Mouse (Mus musculus) neural tube, embryonic 15.5 days (tissue): Measurements from ENCODE around the gene Fancc. TPM values are rescaled to one million over a fixed set of nuclear protein-coding genes. Genes with fewer than 3 reads are reported as not detected.

Experiments used
- ATAC-seq: fragments of 200-750 bp; cut with Nextera tagmentation; 2 replicates; pipeline ENCODE4 v1.8.0; 2017; ENCODE audit warnings: mild to moderate bottlenecking, moderate TSS enrichment, moderate library complexity; ENCODE audit not compliant: low FRiP score
- H3K27ac ChIP-seq: fragments of 300-500 bp; sonication (generic); replicated peaks from 2 replicates; pipeline ENCODE4 v1.5.1; 2015; ENCODE audit warnings: mild to moderate bottlenecking, inconsistent platforms
- H3K27me3 ChIP-seq: fragments of 300-500 bp; sonication (generic); replicated peaks from 2 replicates; pipeline ENCODE4 v1.6.1; 2015; ENCODE audit warnings: inconsistent platforms
- H3K36me3 ChIP-seq: fragments of 300-500 bp; sonication (generic); 2 replicates; pipeline ENCODE4 v1.6.1; 2015; ENCODE audit warnings: inconsistent platforms
- H3K4me1 ChIP-seq: fragments of 300-500 bp; sonication (generic); 2 replicates; pipeline ENCODE4 v1.6.1; 2015; ENCODE audit warnings: inconsistent platforms
- H3K4me2 ChIP-seq: fragments of 300-500 bp; sonication (generic); 2 replicates; pipeline ENCODE4 v1.6.1; 2015; ENCODE audit warnings: inconsistent platforms, mild to moderate bottlenecking, moderate library complexity
- H3K4me3 ChIP-seq: fragments of 300-500 bp; sonication (generic); replicated peaks from 2 replicates; pipeline ENCODE4 v1.5.1; 2015; ENCODE audit warnings: mild to moderate bottlenecking, inconsistent platforms
- H3K9ac ChIP-seq: fragments of 300-500 bp; sonication (generic); replicated peaks from 2 replicates; pipeline ENCODE4 v1.6.1; 2015; ENCODE audit warnings: mild to moderate bottlenecking, inconsistent platforms
- H3K9me3 ChIP-seq: fragments of 300-500 bp; sonication (generic); replicated peaks from 2 replicates; pipeline ENCODE4 v1.6.1; 2016; ENCODE audit warnings: inconsistent platforms
- WGBS: fragments of 180-500 bp; shearing (Covaris S2); methylation state at CpG from one replicate; pipeline ENCODE4 v1.1.7; 2015; ENCODE audit warnings: mixed read lengths; 5-methylcytosine and 5-hydroxymethylcytosine counted together
- polyA plus RNA-seq: library from polyadenylated mRNA; unstranded; fragments of >200 nt; fragmentation: Nextera tagmentation; extraction: Ambion mirVana; gene quantifications from 2 replicates; pipeline ENCODE4 v1.2.1, GENCODE M21; 2015

Fancc gene
- polyA plus RNA-seq, 1 experiment from 2014 or later, result 12.8 TPM

DNA sequence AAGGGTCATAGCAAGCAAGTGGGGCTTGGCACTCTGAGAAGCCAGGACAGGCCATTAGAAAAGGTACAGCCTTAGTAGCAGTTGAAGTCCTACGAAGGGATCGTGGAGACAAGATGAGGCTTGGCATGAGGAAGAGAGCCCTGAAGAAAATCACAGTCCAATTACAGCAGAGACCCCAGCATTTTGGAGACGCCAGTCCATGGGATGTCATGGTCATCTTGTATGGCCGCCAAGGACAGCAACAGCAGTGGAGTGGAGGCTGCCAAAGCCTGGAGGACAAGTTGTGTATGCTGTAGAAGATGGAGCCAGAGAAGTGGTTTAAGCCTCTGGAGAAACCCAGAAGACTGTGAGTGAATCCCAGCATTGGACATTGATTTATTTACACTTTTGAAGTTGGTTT lies 84.4 kb downstream of the Fancc start:
- no peak overlapping the region for H3K27ac ChIP-seq
- no peak overlapping the region for H3K4me3 ChIP-seq
- 96% methylated on average over 4 of the region's 4 CpGs for WGBS
- ATAC-seq, result no peak
- no peak overlapping the region for H3K4me2 ChIP-seq
- no peaks in the 10 kb centered on the region for H3K4me1 ChIP-seq
- no peak overlapping the region for H3K9ac ChIP-seq
- no peaks in the 10 kb centered on the region for H3K9me3 ChIP-seq
- no peaks in the 10 kb centered on the region for H3K36me3 ChIP-seq
- no peaks in the 10 kb centered on the region for H3K27me3 ChIP-seq

DNA sequence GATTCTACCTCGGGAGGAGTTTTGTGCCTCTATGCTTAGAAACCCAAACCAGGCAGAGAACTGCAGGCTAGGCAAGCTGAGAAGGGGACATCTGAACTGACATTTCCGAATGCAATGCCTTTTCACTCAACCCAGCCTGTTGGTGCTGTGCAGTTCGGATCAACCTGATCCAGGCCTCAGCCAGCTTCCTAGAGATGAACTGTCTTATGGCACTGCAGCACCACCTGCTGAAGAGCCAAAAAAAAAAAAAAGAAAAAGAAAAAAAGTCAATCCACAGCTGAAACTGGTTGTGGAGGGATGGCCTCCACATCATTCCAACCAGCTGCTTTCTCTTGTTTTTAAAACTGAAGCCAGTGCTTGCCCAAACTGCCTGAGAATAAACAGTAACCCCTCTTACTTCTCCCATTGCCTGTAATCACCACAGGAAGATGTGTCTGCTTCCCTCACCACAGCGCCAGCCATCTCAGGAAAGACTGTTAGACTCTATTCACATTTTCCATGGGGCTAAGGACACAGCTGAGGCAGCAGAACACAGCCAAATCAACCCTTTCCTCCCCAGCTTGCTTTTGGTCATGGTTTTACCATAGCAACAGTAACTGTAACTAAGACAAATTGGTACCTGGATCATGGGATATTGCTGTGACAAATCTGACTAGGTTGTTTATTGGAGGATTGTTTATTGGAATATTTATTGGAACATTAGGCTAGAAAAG lies 85.6 kb downstream of the Fancc start:
- no peak overlapping the region for H3K4me2 ChIP-seq
- no peaks in the 10 kb centered on the region for H3K4me1 ChIP-seq
- H3K36me3 ChIP-seq, result no peaks in the 10 kb centered on the region
- WGBS, result 71% methylated on average over 4 of the region's 4 CpGs
- ATAC-seq, result no peak
- no peaks in the 10 kb centered on the region for H3K27me3 ChIP-seq
- no peaks in the 10 kb centered on the region for H3K9me3 ChIP-seq
- 0 out of 2 replicates have a peak overlapping the region, but pooled peaks have one; percentile 1 for H3K27ac ChIP-seq
- no peak overlapping the region for H3K4me3 ChIP-seq
- no peak overlapping the region for H3K9ac ChIP-seq

DNA sequence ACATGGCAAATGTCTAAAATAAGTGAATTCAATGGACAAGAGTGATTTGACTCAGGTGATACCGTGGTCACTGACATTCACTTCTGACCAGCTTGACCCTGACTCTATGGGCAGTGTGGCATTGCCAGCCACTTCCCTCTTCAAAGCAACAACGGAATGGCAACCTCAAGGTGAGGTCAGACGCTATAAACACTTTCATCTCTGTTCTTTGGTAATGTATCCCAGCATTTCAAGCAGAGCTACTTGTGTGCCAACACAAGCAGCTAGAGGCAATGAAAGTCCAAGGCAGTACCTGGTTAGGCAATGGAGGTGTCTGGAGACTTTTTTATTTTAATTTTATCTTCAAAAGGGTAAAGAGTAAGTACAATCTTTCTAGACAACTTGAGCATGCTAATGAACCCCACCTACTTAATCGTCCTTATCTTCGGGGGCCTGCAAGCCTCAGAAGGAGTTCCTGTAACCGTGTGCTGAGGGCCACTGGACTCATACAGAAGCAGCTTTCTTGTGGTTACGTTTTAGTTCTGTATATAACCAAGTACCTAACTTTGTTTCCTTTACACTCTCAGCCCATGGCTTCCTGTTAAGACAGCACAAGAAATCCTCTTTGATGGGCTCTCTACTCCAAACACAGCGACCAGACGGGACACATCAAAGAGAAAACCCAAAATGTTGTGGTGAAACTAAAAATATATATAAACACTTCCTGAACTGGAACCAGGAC lies 86.3 kb downstream of the Fancc start:
- Histone ChIP-seq H3K27me3 (no peaks in the 10 kb centered on the region), H3K36me3 (no peaks in the 10 kb centered on the region), H3K27ac (no peak overlapping the region; the same call in 1 of the 2 replicates), H3K9ac (no peak overlapping the region), H3K4me2 (no peak overlapping the region), H3K4me1 (no peaks in the 10 kb centered on the region), H3K4me3 (no peak overlapping the region), H3K9me3 (no peaks in the 10 kb centered on the region)
- 86% methylated on average over 9 of the region's 9 CpGs for WGBS
- ATAC-seq, result no peak

DNA sequence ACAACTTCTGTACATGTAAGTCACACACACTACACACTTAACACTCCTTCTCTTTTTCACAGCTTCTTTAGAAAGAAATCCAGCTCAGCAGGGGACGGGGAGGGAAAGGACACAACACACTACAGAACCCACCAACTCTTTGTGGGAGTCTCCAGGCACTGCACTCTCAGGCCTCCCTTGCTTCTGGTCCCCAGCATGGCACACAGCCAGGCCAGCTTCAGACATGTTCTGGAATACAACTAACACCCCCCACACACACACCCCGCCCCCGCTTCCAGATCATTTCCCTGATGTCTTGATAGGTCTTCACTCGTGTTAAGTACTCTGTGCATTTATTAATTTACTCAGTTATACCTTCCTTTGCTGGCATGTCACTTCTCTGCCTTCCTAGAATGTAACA lies 91.9 kb downstream of the Fancc start:
- WGBS, result 79% methylated on average over 4 of the region's 4 CpGs
- H3K4me1 ChIP-seq, result no peaks in the 10 kb centered on the region
- H3K4me3 ChIP-seq, result no peak overlapping the region
- H3K27me3 ChIP-seq, result no peaks in the 10 kb centered on the region
- ATAC-seq, result no peak
- no peak overlapping the region for H3K4me2 ChIP-seq
- H3K9ac ChIP-seq, result no peak overlapping the region
- H3K9me3 ChIP-seq, result no peaks in the 10 kb centered on the region
- H3K36me3 ChIP-seq, result no peaks in the 10 kb centered on the region
- H3K27ac ChIP-seq, result no peak overlapping the region

DNA sequence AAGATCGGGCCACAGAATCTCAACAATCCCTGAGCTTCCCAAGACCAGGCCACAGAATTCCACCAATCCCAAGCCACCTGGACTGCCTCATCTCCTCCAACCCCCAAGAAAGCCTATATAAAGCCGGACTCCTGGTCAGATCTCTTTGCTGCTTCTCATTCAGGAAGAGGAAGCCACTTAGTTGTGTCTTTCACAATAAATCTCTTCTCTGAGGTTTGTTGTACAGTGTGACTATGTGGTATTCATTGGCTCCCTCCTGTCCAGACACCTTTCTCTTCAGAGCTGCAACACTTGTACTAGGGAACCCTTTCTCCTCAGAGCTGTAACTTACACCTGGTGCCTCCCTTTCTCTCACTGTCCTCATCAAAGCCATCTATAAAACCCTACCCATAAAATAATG lies 92.4 kb downstream of the Fancc start:
- Histone ChIP-seq H3K9ac (no peak overlapping the region), H3K27me3 (no peaks in the 10 kb centered on the region), H3K4me1 (no peaks in the 10 kb centered on the region), H3K4me2 (no peak overlapping the region), H3K4me3 (no peak overlapping the region), H3K36me3 (no peaks in the 10 kb centered on the region), H3K9me3 (no peaks in the 10 kb centered on the region), H3K27ac (no peak overlapping the region)
- ATAC-seq, result no peak
- 83% methylated on average over 2 of the region's 2 CpGs for WGBS

DNA sequence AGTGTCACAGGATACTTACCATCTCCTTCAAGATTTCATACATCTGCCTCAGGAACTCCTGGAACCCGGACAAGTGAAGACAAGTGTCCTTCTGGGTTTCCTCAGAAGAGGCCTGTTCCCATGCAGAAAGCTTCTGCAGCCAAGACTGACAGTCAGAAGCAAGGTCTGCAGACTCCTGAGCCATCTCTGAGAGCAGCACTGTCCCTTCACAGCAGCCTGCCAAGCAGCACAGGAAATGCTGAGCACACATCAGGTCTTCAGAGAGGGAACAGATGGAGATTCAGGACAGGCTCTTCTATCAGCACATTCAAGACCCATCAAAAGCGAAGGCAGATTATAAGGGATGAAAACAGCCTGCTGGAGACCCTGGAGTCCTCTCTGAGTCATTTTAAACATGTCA lies 94.3 kb downstream of the Fancc start:
- Histone ChIP-seq H3K9ac (no peak overlapping the region), H3K4me3 (no peak overlapping the region), H3K36me3 (no peaks in the 10 kb centered on the region), H3K27ac (no peak overlapping the region), H3K27me3 (no peaks in the 10 kb centered on the region), H3K9me3 (no peaks in the 10 kb centered on the region), H3K4me2 (no peak overlapping the region), H3K4me1 (no peaks in the 10 kb centered on the region)
- 90% methylated on average over 2 of the region's 2 CpGs for WGBS
- ATAC-seq, result no peak

DNA sequence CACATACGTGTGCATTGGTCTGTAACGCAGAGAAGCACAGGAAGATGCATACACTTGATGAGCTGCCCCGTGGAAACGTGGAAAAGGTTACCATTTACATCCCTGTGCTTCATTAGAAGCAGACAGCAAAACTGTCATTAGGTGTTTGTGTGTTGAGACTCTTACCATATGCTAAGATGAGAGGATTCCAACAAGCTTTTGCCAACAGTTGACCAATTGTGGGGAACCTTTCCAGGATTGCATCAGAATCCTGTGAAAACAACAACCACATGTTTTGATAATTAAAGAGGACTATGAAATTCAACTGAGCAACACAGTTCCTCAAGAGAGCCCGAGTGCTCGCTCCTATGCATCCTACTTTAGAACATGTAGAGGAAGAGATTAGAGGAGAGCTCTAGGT lies 97.0 kb downstream of the Fancc start:
- ATAC-seq, result no peak
- 96% methylated on average over 6 of the region's 6 CpGs for WGBS
- Histone ChIP-seq H3K9me3 (no peaks in the 10 kb centered on the region), H3K27ac (no peak overlapping the region), H3K9ac (no peak overlapping the region), H3K4me3 (no peak overlapping the region), H3K4me1 (no peaks in the 10 kb centered on the region), H3K27me3 (no peaks in the 10 kb centered on the region), H3K36me3 (no peaks in the 10 kb centered on the region), H3K4me2 (no peak overlapping the region)

DNA sequence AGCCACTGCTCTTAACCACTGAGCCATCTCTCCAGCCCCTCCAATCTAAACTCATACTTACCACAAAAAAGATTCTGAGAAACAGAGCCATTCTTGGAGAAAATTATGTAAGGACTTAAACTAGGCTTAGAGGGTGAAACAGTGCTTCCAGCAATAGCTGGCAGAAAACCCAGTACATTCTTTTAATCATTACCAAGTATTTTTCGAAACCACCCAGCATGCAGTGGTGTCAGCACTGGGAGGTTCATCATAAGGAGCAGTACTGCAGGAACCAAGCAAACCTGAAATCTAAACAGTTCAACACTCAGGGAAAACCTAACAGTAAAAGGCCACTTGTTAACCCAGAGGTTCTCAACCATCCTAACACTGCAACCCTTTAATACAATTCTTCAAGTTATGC lies 99.7 kb downstream of the Fancc start:
- Histone ChIP-seq H3K27ac (no peak overlapping the region), H3K9me3 (no peaks in the 10 kb centered on the region), H3K4me1 (no peaks in the 10 kb centered on the region), H3K4me3 (no peak overlapping the region), H3K36me3 (no peaks in the 10 kb centered on the region), H3K4me2 (no peak overlapping the region), H3K27me3 (no peaks in the 10 kb centered on the region), H3K9ac (no peak overlapping the region)
- 93% methylated on average over 1 of the region's 1 CpGs for WGBS
- no peak for ATAC-seq

DNA sequence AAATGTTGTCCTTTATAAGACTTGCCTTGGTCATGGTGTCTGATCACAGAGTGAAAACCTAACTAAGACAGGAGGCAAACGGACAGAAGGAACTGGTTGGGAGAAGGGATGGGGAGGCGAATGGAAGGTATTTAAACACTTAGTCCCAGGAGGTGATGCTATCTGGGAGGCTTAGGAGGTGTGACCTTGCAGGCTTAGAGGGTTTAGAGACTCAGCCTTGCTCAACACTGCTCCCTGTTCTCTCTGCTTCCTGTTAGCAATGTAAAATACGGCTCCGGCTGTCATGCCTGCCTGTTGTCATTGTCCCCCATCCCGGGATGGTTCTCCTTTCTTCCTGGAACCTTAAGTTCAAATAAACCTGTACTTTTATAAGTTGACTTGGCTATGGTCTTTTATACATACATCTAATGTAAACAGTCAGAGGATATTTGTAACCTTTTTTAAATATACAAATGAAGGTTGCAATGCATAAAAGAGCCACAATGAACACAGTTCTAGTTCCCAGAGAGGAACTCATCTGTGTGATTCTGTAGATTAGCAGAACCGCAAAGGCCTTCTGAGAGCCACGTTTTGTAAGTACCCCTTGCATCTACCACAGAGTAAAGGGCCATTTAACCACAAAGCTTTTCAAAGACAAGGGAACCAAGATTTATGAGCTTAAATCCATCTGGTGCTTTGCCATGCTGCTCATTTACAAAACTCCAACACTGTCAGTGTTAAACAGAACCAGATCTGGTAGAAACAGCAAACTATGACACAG lies 102.6 kb downstream of the Fancc start:
- Histone ChIP-seq H3K27me3 (no peaks in the 10 kb centered on the region), H3K4me3 (no peak overlapping the region), H3K9me3 (no peaks in the 10 kb centered on the region), H3K9ac (no peak overlapping the region), H3K27ac (no peak overlapping the region), H3K4me2 (no peak overlapping the region), H3K36me3 (no peaks in the 10 kb centered on the region), H3K4me1 (no peaks in the 10 kb centered on the region)
- ATAC-seq, result no peak
- 70% methylated on average over 7 of the region's 7 CpGs for WGBS

DNA sequence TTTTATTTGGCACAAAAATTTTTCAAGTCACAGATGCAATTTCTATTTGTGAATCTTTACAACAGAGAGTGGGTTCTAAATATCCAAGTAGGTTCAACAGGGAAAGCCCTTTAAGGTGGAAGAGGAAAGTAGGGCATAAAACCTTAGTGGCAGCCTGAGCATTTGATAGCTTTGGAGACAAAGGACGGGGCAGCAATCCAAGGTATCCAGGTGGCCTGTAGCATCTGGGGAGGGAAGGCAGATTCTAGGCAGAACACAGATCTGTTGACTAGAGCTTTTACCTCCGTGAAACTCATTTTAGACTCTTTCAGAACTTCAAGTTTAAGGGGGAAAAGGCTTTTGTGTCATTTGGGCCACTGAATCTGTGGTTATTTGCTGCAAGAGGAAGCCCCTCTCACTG lies 111.8 kb downstream of the Fancc start:
- 87% methylated on average over 2 of the region's 2 CpGs for WGBS
- Histone ChIP-seq H3K36me3 (no peaks in the 10 kb centered on the region), H3K27ac (no peak overlapping the region), H3K4me1 (no peaks in the 10 kb centered on the region), H3K27me3 (no peaks in the 10 kb centered on the region), H3K4me2 (no peak overlapping the region), H3K9me3 (no peaks in the 10 kb centered on the region), H3K4me3 (no peak overlapping the region), H3K9ac (no peak overlapping the region)
- no peak for ATAC-seq

DNA sequence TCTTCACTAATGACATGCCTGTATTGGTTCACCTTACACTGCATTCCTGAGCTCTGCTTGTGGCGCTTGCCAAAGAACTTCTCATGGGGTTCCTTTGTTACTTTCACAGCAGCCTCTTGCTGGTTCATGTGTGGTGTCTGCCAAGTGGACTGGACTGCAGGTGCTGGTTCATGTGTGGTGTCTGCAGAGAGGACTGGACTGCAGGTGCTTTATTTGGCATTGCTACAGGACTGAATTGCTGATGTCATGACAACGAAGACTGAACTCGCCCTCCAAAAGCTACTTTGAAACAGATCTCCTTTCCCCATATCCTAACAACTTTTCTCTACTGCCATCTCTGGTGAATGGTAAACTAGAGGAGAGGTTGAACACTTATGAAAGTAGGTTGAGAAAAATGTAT lies 112.3 kb downstream of the Fancc start:
- Histone ChIP-seq H3K27ac (no peak overlapping the region), H3K4me1 (no peaks in the 10 kb centered on the region), H3K4me3 (no peak overlapping the region), H3K9ac (no peak overlapping the region), H3K36me3 (no peaks in the 10 kb centered on the region), H3K27me3 (no peaks in the 10 kb centered on the region), H3K4me2 (no peak overlapping the region), H3K9me3 (no peaks in the 10 kb centered on the region)
- ATAC-seq, result no peak
- 89% methylated on average over 3 of the region's 3 CpGs for WGBS

DNA sequence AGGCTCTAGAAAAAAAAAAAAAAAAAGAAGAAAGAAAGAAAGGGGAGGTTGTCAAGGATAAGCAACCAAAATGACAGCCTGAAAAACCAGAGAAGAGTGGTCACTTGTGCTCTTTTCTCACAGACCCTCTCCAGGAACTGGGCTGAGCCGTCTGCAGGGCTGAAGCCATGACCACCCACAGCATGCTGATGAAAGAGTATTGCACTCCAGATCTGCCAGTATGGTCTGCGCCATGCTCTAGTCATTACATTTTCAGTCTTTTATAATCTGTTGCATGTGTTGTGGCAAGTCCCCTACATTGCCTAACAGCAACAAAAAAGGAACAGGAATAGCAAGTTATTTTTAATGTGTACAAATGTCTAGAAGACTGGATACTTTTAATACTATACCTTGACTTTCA lies 114.9 kb downstream of the Fancc start:
- H3K9me3 ChIP-seq, result no peaks in the 10 kb centered on the region
- no peak overlapping the region for H3K27ac ChIP-seq
- ATAC-seq, result no peak
- WGBS, result 68% methylated on average over 2 of the region's 2 CpGs
- no peaks in the 10 kb centered on the region for H3K4me1 ChIP-seq
- no peak overlapping the region for H3K4me3 ChIP-seq
- H3K4me2 ChIP-seq, result no peak overlapping the region
- H3K27me3 ChIP-seq, result no peaks in the 10 kb centered on the region
- no peaks in the 10 kb centered on the region for H3K36me3 ChIP-seq
- H3K9ac ChIP-seq, result no peak overlapping the region
